Mouse (Mus musculus): Measurements from ENCODE around the gene Trnp1. TPM values are rescaled to one million over a fixed set of nuclear protein-coding genes. Genes with fewer than 3 reads are reported as not detected.

Trnp1 gene
- polyA plus RNA-seq, 1 experiment from 2014 or later: 1.5 TPM

- H3K36me3 ChIP-seq (ENCODE audit: control insufficient read depth, insufficient read depth, low read length): no peaks in the 10 kb centered on the region
- no peaks in the 10 kb centered on the region for H3K27me3 ChIP-seq (ENCODE audit: control insufficient read depth, insufficient read depth, low read length)
- H3K27ac ChIP-seq (ENCODE audit: low read depth, low read length): no peak overlapping the region
- ATAC-seq (ENCODE audit: low FRiP score) (no peak), DNase-seq (ENCODE audit: low spot score, missing footprints) (no peak)
- no peak overlapping the region for H3K4me2 ChIP-seq
- no peak overlapping the region for H3K9ac ChIP-seq (ENCODE audit: low read length)
- H3K9me3 ChIP-seq (ENCODE audit: control insufficient read depth, low read length): no peaks in the 10 kb centered on the region
- H3K4me1 ChIP-seq (ENCODE audit: control insufficient read depth, insufficient read depth, low read length): no peaks in the 10 kb centered on the region
- H3K4me3 ChIP-seq (ENCODE audit: low read depth, low read length): no peak overlapping the region
- WGBS: 77% methylated on average over 3 of the region's 3 CpGs
These were observed 40.3 kb downstream of the Trnp1 start for GRCm38 (mm10) chr4:133458044-133458443.

DNA sequence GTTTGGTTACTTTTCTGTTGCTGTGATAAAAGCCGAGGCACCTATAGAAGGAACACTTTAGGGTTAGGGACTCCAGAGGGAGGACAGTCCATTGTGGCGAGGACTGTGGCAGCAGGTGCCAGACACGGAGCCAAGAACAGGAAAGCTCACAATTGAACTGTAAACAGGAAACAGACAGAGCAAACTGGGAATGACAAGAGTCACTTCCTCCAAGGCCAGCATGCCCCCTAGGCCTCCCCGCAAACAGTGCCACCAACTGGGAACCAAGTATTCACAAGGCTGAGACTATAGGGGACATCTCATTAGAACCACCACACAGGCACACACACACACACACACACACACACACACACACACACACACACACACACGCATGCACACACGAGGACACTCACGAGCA lies 45.9 kb downstream of the Trnp1 start:
- H3K36me3 ChIP-seq (ENCODE audit: control insufficient read depth, insufficient read depth, low read length): no peaks in the 10 kb centered on the region
- no peak overlapping the region for H3K27ac ChIP-seq (ENCODE audit: low read depth, low read length)
- no peak overlapping the region for H3K4me3 ChIP-seq (ENCODE audit: low read depth, low read length)
- H3K9me3 ChIP-seq (ENCODE audit: control insufficient read depth, low read length): no peaks in the 10 kb centered on the region
- no peaks in the 10 kb centered on the region for H3K4me1 ChIP-seq (ENCODE audit: control insufficient read depth, insufficient read depth, low read length)
- H3K4me2 ChIP-seq: no peak overlapping the region
- no peak overlapping the region for H3K9ac ChIP-seq (ENCODE audit: low read length)
- no peak for DNase-seq (ENCODE audit: low spot score, missing footprints)
- no peaks in the 10 kb centered on the region for H3K27me3 ChIP-seq (ENCODE audit: control insufficient read depth, insufficient read depth, low read length)
- 70% methylated on average over 7 of the region's 7 CpGs for WGBS
- no peak for ATAC-seq (ENCODE audit: low FRiP score)

DNA sequence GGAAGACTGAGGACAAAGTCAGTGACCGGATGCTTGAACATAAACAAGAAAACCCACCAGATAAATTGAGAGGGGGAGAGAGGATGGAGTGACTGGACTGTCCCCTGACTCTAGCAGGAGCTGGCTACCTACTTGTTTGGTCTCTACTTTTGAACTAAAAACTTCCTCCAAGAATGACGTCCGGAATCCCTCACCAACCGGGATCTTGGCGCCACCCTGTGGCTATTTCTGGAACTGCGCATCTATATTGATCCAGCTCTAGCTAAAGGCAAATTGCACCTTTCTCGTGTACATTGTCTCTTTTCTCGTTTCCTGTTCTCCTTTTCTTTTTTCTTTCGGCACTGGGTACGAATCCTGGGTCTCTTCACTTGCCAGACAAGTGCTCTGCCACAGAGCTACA lies 46.8 kb downstream of the Trnp1 start:
- DNase-seq (ENCODE audit: low spot score, missing footprints) (peak; percentile 100), ATAC-seq (ENCODE audit: low FRiP score) (no peak)
- Histone ChIP-seq H3K4me1 (ENCODE audit: control insufficient read depth, insufficient read depth, low read length) (no peaks in the 10 kb centered on the region), H3K36me3 (ENCODE audit: control insufficient read depth, insufficient read depth, low read length) (no peaks in the 10 kb centered on the region), H3K27me3 (ENCODE audit: control insufficient read depth, insufficient read depth, low read length) (no peaks in the 10 kb centered on the region), H3K4me2 (no peak overlapping the region), H3K9me3 (ENCODE audit: control insufficient read depth, low read length) (no peaks in the 10 kb centered on the region), H3K27ac (ENCODE audit: low read depth, low read length) (no peak overlapping the region), H3K9ac (ENCODE audit: low read length) (no peak overlapping the region), H3K4me3 (ENCODE audit: low read depth, low read length) (no peak overlapping the region)
- WGBS: 11% methylated on average over 10 of the region's 10 CpGs

DNA sequence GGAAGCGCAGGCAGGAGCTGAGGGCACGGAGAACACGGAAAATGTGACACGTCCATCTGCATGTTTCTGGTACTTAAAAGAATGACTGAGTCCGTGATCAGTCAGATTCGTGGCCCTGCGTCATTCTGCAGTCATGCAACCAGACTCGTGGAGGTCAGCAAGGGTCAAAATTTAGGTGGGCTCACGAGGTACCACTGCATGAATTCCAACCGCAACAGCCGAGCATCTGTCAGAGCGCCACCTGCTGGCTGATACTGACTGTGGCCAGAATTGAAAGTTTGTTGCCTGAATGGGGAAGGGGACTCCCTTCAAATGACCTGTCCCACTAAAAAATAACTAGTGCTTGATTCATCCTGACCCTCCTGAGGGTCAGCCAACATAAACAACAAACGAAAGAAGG lies 48.6 kb downstream of the Trnp1 start:
- WGBS: 18% methylated on average over 13 of the region's 13 CpGs
- Histone ChIP-seq H3K9ac (ENCODE audit: low read length) (no peak overlapping the region), H3K36me3 (ENCODE audit: control insufficient read depth, insufficient read depth, low read length) (no peaks in the 10 kb centered on the region), H3K4me3 (ENCODE audit: low read depth, low read length) (no peak overlapping the region), H3K4me2 (no peak overlapping the region), H3K27ac (ENCODE audit: low read depth, low read length) (no peak overlapping the region), H3K4me1 (ENCODE audit: control insufficient read depth, insufficient read depth, low read length) (no peaks in the 10 kb centered on the region), H3K27me3 (ENCODE audit: control insufficient read depth, insufficient read depth, low read length) (no peaks in the 10 kb centered on the region), H3K9me3 (ENCODE audit: control insufficient read depth, low read length) (no peaks in the 10 kb centered on the region)
- ATAC-seq (ENCODE audit: low FRiP score): no peak
- peak; percentile 94 for DNase-seq (ENCODE audit: low spot score, missing footprints)

DNA sequence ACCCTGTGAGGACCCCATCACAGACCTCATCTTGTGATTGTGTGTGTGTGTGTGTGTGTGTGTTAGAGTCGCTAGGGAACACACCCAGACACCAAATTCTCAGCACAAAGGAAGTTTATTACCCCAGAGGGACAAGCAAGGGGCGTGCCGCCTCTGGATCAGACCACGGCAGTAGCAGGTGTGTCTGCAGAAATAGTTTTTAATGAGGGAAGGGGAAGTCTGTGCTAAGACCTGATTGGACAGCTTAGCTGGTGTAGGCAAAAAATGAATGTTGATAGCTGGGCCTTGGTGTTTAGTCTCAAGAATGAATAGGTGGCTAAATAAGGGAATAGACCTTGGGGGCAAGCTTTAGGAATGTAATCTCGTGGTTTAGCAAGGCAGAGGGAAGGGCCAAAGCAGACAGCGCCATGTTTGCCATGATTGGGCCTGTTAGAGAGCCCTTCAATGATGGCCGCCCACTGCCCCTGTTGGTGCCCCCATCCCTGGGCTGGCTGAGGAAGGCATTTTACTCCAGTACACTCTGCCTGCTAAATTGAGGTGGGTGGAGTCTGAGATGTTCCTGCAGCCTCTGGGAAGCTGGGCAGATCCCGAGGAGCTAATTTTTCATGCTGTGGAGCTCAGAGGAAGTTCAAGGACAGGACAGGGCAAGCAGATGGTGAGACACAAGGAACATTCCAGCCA lies 49.5 kb downstream of the Trnp1 start:
- WGBS: 78% methylated on average over 8 of the region's 8 CpGs

DNA sequence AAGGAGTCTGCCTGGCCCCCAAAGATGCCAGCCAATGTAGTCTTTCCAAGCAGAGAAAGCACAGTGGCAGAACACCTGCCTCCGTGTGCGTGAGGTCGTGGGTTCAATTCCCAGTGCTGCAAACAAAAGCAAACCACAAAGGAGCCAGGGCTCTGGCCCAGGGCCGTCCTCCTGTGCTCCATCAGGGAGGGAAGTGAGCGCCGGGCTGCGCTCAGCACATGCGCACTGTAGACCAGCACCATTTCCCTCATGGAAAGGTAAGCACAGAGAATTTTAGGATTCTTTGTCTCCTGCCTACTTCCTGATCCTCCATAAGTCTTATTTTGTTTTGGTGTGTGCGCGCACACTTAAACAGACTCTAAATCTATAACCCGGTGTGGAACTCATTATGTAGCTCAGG lies 50.4 kb downstream of the Trnp1 start:
- Histone ChIP-seq H3K4me1 (ENCODE audit: control insufficient read depth, insufficient read depth, low read length) (no peaks in the 10 kb centered on the region), H3K9me3 (ENCODE audit: control insufficient read depth, low read length) (no peaks in the 10 kb centered on the region), H3K4me2 (no peak overlapping the region)

More for the DNA sequence above, 49.5 kb downstream of the Trnp1 start:
- DNase-seq (ENCODE audit: low spot score, missing footprints): no peak
- Histone ChIP-seq H3K27me3 (ENCODE audit: control insufficient read depth, insufficient read depth, low read length) (no peaks in the 10 kb centered on the region), H3K27ac (ENCODE audit: low read depth, low read length) (no peak overlapping the region), H3K9ac (ENCODE audit: low read length) (no peak overlapping the region), H3K9me3 (ENCODE audit: control insufficient read depth, low read length) (no peaks in the 10 kb centered on the region), H3K36me3 (ENCODE audit: control insufficient read depth, insufficient read depth, low read length) (no peaks in the 10 kb centered on the region), H3K4me2 (no peak overlapping the region), H3K4me3 (ENCODE audit: low read depth, low read length) (no peak overlapping the region), H3K4me1 (ENCODE audit: control insufficient read depth, insufficient read depth, low read length) (no peaks in the 10 kb centered on the region)
- no peak for ATAC-seq (ENCODE audit: low FRiP score)

GRCm38 (mm10) chr4:133447366-133447765 lies 51.0 kb downstream of the Trnp1 start:
- 58% methylated on average over 5 of the region's 5 CpGs for WGBS
- no peak for ATAC-seq (ENCODE audit: low FRiP score)

More for the DNA sequence above, 50.4 kb downstream of the Trnp1 start:
- H3K27ac ChIP-seq (ENCODE audit: low read depth, low read length): no peak overlapping the region
- no peak overlapping the region for H3K4me3 ChIP-seq (ENCODE audit: low read depth, low read length)
- DNase-seq (ENCODE audit: low spot score, missing footprints): no peak
- H3K27me3 ChIP-seq (ENCODE audit: control insufficient read depth, insufficient read depth, low read length): no peaks in the 10 kb centered on the region
- no peak for ATAC-seq (ENCODE audit: low FRiP score)
- H3K9ac ChIP-seq (ENCODE audit: low read length): no peak overlapping the region
- H3K36me3 ChIP-seq (ENCODE audit: control insufficient read depth, insufficient read depth, low read length): no peaks in the 10 kb centered on the region
- 79% methylated on average over 11 of the region's 11 CpGs for WGBS

GRCm38 (mm10) chr4:133445727-133446126 lies 52.6 kb downstream of the Trnp1 start:
- ATAC-seq (ENCODE audit: low FRiP score): no peak
- H3K4me3 ChIP-seq (ENCODE audit: low read depth, low read length): no peak overlapping the region

More at GRCm38 (mm10) chr4:133447366-133447765, 51.0 kb downstream of the Trnp1 start:
- no peak overlapping the region for H3K9ac ChIP-seq (ENCODE audit: low read length)
- H3K27me3 ChIP-seq (ENCODE audit: control insufficient read depth, insufficient read depth, low read length): no peaks in the 10 kb centered on the region
- H3K9me3 ChIP-seq (ENCODE audit: control insufficient read depth, low read length): no peaks in the 10 kb centered on the region
- H3K4me3 ChIP-seq (ENCODE audit: low read depth, low read length): no peak overlapping the region
- H3K27ac ChIP-seq (ENCODE audit: low read depth, low read length): no peak overlapping the region
- no peaks in the 10 kb centered on the region for H3K4me1 ChIP-seq (ENCODE audit: control insufficient read depth, insufficient read depth, low read length)
- DNase-seq (ENCODE audit: low spot score, missing footprints): no peak
- H3K4me2 ChIP-seq: no peak overlapping the region
- no peaks in the 10 kb centered on the region for H3K36me3 ChIP-seq (ENCODE audit: control insufficient read depth, insufficient read depth, low read length)

GRCm38 (mm10) chr4:133443085-133443484 lies 55.3 kb downstream of the Trnp1 start:
- 53% methylated on average over 5 of the region's 5 CpGs for WGBS
- no peak for DNase-seq (ENCODE audit: low spot score, missing footprints)
- peaks cover 15% of the 10 kb centered on the region for H3K4me1 ChIP-seq (ENCODE audit: control insufficient read depth, insufficient read depth, low read length)

More at GRCm38 (mm10) chr4:133445727-133446126, 52.6 kb downstream of the Trnp1 start:
- no peaks in the 10 kb centered on the region for H3K9me3 ChIP-seq (ENCODE audit: control insufficient read depth, low read length)
- no peak overlapping the region for H3K27ac ChIP-seq (ENCODE audit: low read depth, low read length)
- DNase-seq (ENCODE audit: low spot score, missing footprints): no peak
- H3K9ac ChIP-seq (ENCODE audit: low read length): no peak overlapping the region
- no peaks in the 10 kb centered on the region for H3K36me3 ChIP-seq (ENCODE audit: control insufficient read depth, insufficient read depth, low read length)
- no peaks in the 10 kb centered on the region; the same call in 1 of the 2 replicates for H3K4me1 ChIP-seq (ENCODE audit: control insufficient read depth, insufficient read depth, low read length)
- 82% methylated on average over 5 of the region's 5 CpGs for WGBS
- H3K27me3 ChIP-seq (ENCODE audit: control insufficient read depth, insufficient read depth, low read length): no peaks in the 10 kb centered on the region
- H3K4me2 ChIP-seq: no peak overlapping the region

More at GRCm38 (mm10) chr4:133443085-133443484, 55.3 kb downstream of the Trnp1 start:
- Histone ChIP-seq H3K9me3 (ENCODE audit: control insufficient read depth, low read length) (no peaks in the 10 kb centered on the region), H3K27ac (ENCODE audit: low read depth, low read length) (no peak overlapping the region), H3K27me3 (ENCODE audit: control insufficient read depth, insufficient read depth, low read length) (no peaks in the 10 kb centered on the region), H3K9ac (ENCODE audit: low read length) (no peak overlapping the region), H3K36me3 (ENCODE audit: control insufficient read depth, insufficient read depth, low read length) (no peaks in the 10 kb centered on the region), H3K4me2 (no peak overlapping the region), H3K4me3 (ENCODE audit: low read depth, low read length) (no peak overlapping the region)
- no peak for ATAC-seq (ENCODE audit: low FRiP score)
